Comparison of ENCODE assay signal across 15 mouse cellular contexts in genomic region chr5:117779175-117779574, GRCm38 (mm10). TPM values are rescaled to one million over a fixed set of nuclear protein-coding genes. Genes with fewer than 3 reads are reported as not detected.
DNase-seq lines count a peak whose midpoint lies in the region; ATAC-seq and TF ChIP-seq lines count a peak whose summit lies in the region.
"Had no signal": no experiment of that assay in that cellular context is flagged by ENCODE, and none has a peak within 500 bp of the region (broad histone marks: within the 10 kb centered on the region; RNA-seq: fewer than 3 reads in every experiment).

No protein-coding gene starts in this region.

- DNase-seq in cerebellum, postnatal 36 days = peak; percentile 5 to 18
- no peak for DNase-seq in cerebellum, adult 9-11 months
- DNase-seq in 3T3-L1 (ENCODE audit: low read depth, low spot score) = peak; percentile 6
- peak; percentile 19 for DNase-seq in NIH3T3 (ENCODE audit: low read depth)
- DNase-seq in gastrocnemius, postnatal 36 days = peak; percentile 70 to 78
- DNase-seq in lung, postnatal 10 days = no peak
- DNase-seq in spleen, adult 12 weeks (ENCODE audit: low spot score) = no peak
- no peak for DNase-seq in forebrain, postnatal 0 days
- DNase-seq: liver, postnatal 0 days had no signal

- no peaks in the 10 kb centered on the region for H3K4me1 ChIP-seq in forebrain, postnatal 0 days (ENCODE audit: insufficient read depth)
- H3K4me1 ChIP-seq: heart, embryonic 15.5 days; neural tube, embryonic 15.5 days had no signal

- intact Hi-C loops in gastrocnemius, postnatal 36 days (cut with DNase I) = loop anchor here (5.0 kb wide), 1 partner anchor 48 kb away; no protein-coding TSS in a partner anchor

- H3K4me3 ChIP-seq in forebrain, postnatal 0 days (ENCODE audit: low read depth, low read length) = no peak overlapping the region
- H3K4me3 ChIP-seq: heart, embryonic 15.5 days; limb, embryonic 12.5 days; neural tube, embryonic 15.5 days had no signal

- H3K9ac ChIP-seq in forebrain, postnatal 0 days = no peak overlapping the region
- H3K9ac ChIP-seq: heart, embryonic 15.5 days; limb, embryonic 12.5 days; liver, postnatal 0 days; neural tube, embryonic 15.5 days had no signal

- no peak overlapping the region for H3K4me2 ChIP-seq in forebrain, postnatal 0 days (ENCODE audit: low read depth)
- H3K4me2 ChIP-seq: heart, embryonic 15.5 days; limb, embryonic 12.5 days; neural tube, embryonic 15.5 days had no signal

- no peaks in the 10 kb centered on the region for H3K36me3 ChIP-seq in forebrain, postnatal 0 days (ENCODE audit: insufficient read depth)
- H3K36me3 ChIP-seq: heart, embryonic 15.5 days; limb, embryonic 12.5 days; neural tube, embryonic 15.5 days had no signal

- ATAC-seq in forebrain, postnatal 0 days = no peak
- ATAC-seq: liver, postnatal 0 days; midbrain, embryonic 16.5 days had no signal

- H3K9me3 ChIP-seq in forebrain, postnatal 0 days (ENCODE audit: low read length) = no peaks in the 10 kb centered on the region
- H3K9me3 ChIP-seq: heart, embryonic 15.5 days; limb, embryonic 12.5 days; neural tube, embryonic 15.5 days had no signal

- no peak overlapping the region for H3K27ac ChIP-seq in forebrain, postnatal 0 days (ENCODE audit: low read depth, low read length)
- H3K27ac ChIP-seq: heart, embryonic 15.5 days; kidney, postnatal 0 days; limb, embryonic 12.5 days; macrophage; neural tube, embryonic 15.5 days had no signal

- WGBS in forebrain, postnatal 0 days = 54% methylated on average over 11 of the region's 11 CpGs

- no peak for TF ChIP-seq CTCF in forebrain, postnatal 0 days (IDR thresholded peaks at IDR 0.05; ENCODE audit: low read depth)

- H3K27me3 ChIP-seq in forebrain, postnatal 0 days (ENCODE audit: insufficient read depth, low read length) = no peaks in the 10 kb centered on the region
- H3K27me3 ChIP-seq: heart, embryonic 15.5 days; limb, embryonic 12.5 days; neural tube, embryonic 15.5 days had no signal

RNA-seq across cellular contexts. Expression of gene Nos1, which starts 1.7 kb away (rescaled TPM):
- total RNA-seq in gastrocnemius, postnatal 36 days (2021) = 10 to 100 TPM; 30.9 to 33.4 TPM
- total RNA-seq in forebrain, postnatal 0 days (2014; rRNA removed) = 16.9 and 18.1 TPM in 2 replicates
- 3.8 and 4.1 TPM in 2 replicates for polyA plus RNA-seq in forebrain, postnatal 0 days (2015; fragmentation: Nextera tagmentation; extraction: Ambion mirVana)
- polyA plus RNA-seq: liver, postnatal 0 days; macrophage had no signal

Comparison
In these comparisons a context has a peak if more than half of its experiments do, and no peak if none do; other contexts are left out.
1. DNase-seq: peak in cerebellum, postnatal 36 days (2 of 2), 3T3-L1 (single experiment), NIH3T3 (single experiment) and gastrocnemius, postnatal 36 days (2 of 2); none in cerebellum, adult 9-11 months (single experiment), lung, postnatal 10 days (single experiment), spleen, adult 12 weeks (single experiment) and forebrain, postnatal 0 days (single experiment).